Mouse (Mus musculus) urinary bladder, adult 18-20 months (tissue): ENCODE results near the gene Prl3d3.
"Not testable (repeated sequence)": the region's sequence is repeated elsewhere in the genome, so short reads cannot be mapped to it uniquely, and the experiment has no call there.

ENCODE experiments used
- DNase-seq, 2 experiments: peaks; one replicate each; pipeline ENCODE4 v3.0.0; 2022; ENCODE audit warnings: low spot score in 2 of 2, mixed read lengths in 2 of 2

Gene Prl3d3

GRCm38 (mm10) chr13:27156490-27156889, at the start of gene Prl3d3:
Prl3d3 (plus strand) TSS chr13:27156790.
- DNase-seq: not testable (repeated sequence)

GRCm38 (mm10) chr13:27121398-27121797, 35.2 kb upstream of the Prl3d3 start, which contains the start of gene Prl3d2:
Prl3d2 (plus strand) TSS chr13:27121698.
- DNase-seq: not testable (repeated sequence)

- no peak for DNase-seq
Measured at GRCm38 (mm10) chr13:27148264-27148663, 8.3 kb upstream of the Prl3d3 start.

GRCm38 (mm10) chr13:27196359-27196758, 39.8 kb downstream of the Prl3d3 start, which contains the start of gene Prl3c1:
Prl3c1 (plus strand) TSS chr13:27196659.
- DNase-seq: no peak
